Mouse (Mus musculus) CH12.LX (cell line): ENCODE results near the gene Gm20481.
A peak's percentile ranks its signal among the peaks of the same experiment; 100 is the strongest.

Experiments
- CTCF ChIP-seq, 2 experiments: IDR thresholded peaks in 1 of 2; conservative IDR thresholded peaks in 1 of 2; 2 replicates each; pipeline ENCODE4 v1.5.1; 2011 to 2012; ENCODE audit warnings: low read depth in 2 of 2, low read length in 2 of 2, improper control_type of control experiment in 1 of 2, inconsistent platforms in 1 of 2, mild to moderate bottlenecking in 1 of 2, moderate library complexity in 1 of 2
- ELF1 ChIP-seq: IDR thresholded peaks from 2 replicates; pipeline ENCODE4 v1.6.1; 2014; ENCODE audit warnings: low read depth, mild to moderate bottlenecking, inconsistent platforms, low read length, improper control_type of control experiment
- EP300 ChIP-seq: IDR thresholded peaks from 2 replicates; pipeline ENCODE4 v1.6.1; 2011; ENCODE audit warnings: low read length, improper control_type of control experiment
- MAX ChIP-seq: IDR thresholded peaks from 2 replicates; pipeline ENCODE4 v1.6.1; 2011; ENCODE audit warnings: low read length, improper control_type of control experiment
- NRF1 ChIP-seq: IDR thresholded peaks from 2 replicates; pipeline ENCODE4 v1.6.1; 2014; ENCODE audit warnings: low read depth, mild to moderate bottlenecking, inconsistent platforms, low read length, improper control_type of control experiment, moderate library complexity
- POLR2A ChIP-seq: IDR thresholded peaks from 2 replicates; pipeline ENCODE4 v1.6.1; 2011; ENCODE audit warnings: low read depth, mild to moderate bottlenecking, improper control_type of control experiment, low read length
- SIN3A ChIP-seq: IDR thresholded peaks from 2 replicates; pipeline ENCODE4 v1.6.1; 2012; ENCODE audit warnings: low read length, improper control_type of control experiment, inconsistent platforms
- TCF12 ChIP-seq: IDR thresholded peaks from 2 replicates; pipeline ENCODE4 v1.6.1; 2014; ENCODE audit warnings: low read depth, mild to moderate bottlenecking, inconsistent platforms, low read length, improper control_type of control experiment
- UBTF ChIP-seq: IDR thresholded peaks from 2 replicates; pipeline ENCODE4 v1.6.1; 2012; ENCODE audit warnings: low read depth, mild to moderate bottlenecking, inconsistent platforms, low read length, improper control_type of control experiment, moderate library complexity
- USF1 ChIP-seq: IDR thresholded peaks from 2 replicates; pipeline ENCODE4 v1.6.1; 2014; ENCODE audit warnings: low read depth, mild to moderate bottlenecking, inconsistent platforms, low read length, improper control_type of control experiment

DNA sequence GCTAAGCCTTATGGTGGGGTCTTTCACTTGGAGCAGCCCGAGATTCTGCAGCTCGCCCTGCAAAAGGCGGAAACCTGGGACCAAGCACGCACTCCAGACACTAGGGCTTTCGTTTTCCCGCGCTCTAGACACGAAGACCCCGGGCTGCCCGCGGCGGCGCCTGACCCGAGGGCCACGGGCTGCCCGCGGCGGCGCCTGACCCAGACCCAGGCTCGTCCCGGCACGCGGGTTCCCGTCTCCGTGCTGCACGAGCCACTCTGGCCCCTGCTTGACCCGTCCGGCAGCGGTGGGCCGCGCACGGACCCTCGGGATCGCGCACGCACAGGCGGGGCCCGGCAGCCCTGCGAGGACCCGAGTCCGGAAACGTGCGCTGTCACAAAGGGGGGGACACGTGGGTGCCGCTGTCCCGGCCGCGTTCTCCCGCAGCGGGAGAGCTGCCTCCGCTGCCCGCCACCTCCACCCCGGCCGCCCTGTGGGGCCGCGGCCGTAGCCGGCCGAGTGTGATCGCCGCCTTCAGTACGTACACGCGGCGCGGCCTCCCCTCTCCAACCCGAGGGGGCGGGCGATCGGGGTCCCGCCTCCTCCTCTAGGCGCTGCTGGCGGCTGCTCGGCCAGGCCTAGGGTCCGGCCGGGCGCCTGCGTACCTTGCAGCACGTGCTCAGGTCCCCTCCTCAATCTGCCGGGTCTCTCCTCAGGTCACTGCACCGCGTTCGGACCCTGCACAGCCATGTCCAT, 31.2 kb downstream of the Gm20481 start, which contains the start of gene Vars:
- no peak; the same call in 1 of the 2 replicates for TF ChIP-seq USF1
- TF ChIP-seq CTCF (conservative IDR thresholded peaks at IDR 0.05 in 1 of 2, IDR thresholded peaks at IDR 0.05 in 1 of 2; ENCODE audit: low read depth in 2 of 2, low read length in 2 of 2), result no peak
- no peak for TF ChIP-seq EP300
- peak; percentile 69 for TF ChIP-seq SIN3A
- TF ChIP-seq NRF1, result peak; percentile 77
- TF ChIP-seq MAX, result peak; percentile 92
- TF ChIP-seq TCF12, result peak; percentile 54
- peak; percentile 78 for TF ChIP-seq POLR2A
- TF ChIP-seq ELF1, result peak; percentile 64; the same call in 1 of the 2 replicates
- TF ChIP-seq UBTF, result peak; percentile 87
